Mouse (Mus musculus) layer of hippocampus, postnatal 10 days (tissue): Measurements from ENCODE around the gene Tspyl3. TPM values are rescaled to one million over a fixed set of nuclear protein-coding genes. Genes with fewer than 3 reads are reported as not detected.
A peak's percentile ranks its signal among the peaks of the same experiment; 100 is the strongest.
"Not testable (repeated sequence)": the region's sequence is repeated elsewhere in the genome, so short reads cannot be mapped to it uniquely, and the experiment has no call there.

Experiments
- DNase-seq, 2 experiments: peaks; one replicate each; pipeline ENCODE4 v3.0.0; 2021; ENCODE audit warnings: low spot score in 2 of 2
- long read RNA-seq: library from polyadenylated mRNA; stranded (forward); transcript quantifications from one replicate; pipeline ENCODE4 v2.0.0, GENCODE M21; 2023
- total RNA-seq, 2 experiments: library from RNA; stranded (reverse); gene quantifications; 2 replicates each; pipeline ENCODE4 v1.2.3; 2021

Gene Tspyl3
- total RNA-seq = 10 to 100 TPM; 30.6 to 32.7 TPM
- long read RNA-seq, transcript Tspyl3-201 (1 exons, 3,072 nt) = major isoform, 44 of 44 reads
- long read RNA-seq, partial matches to known transcripts = 0 of 44 reads
- long read RNA-seq, other reads (novel, unspliced or antisense) = 0 of 44 reads

- peak; percentile 58 to 72 for DNase-seq
Measured at GRCm38 (mm10) chr2:153224946-153225594, at the start of gene Tspyl3. TSS of gene Tspyl3 (minus strand) at chr2:153225441.

GRCm38 (mm10) chr2:153274919-153275247 lies 49.6 kb upstream of the Tspyl3 start:
- DNase-seq = no peak

GRCm38 (mm10) chr2:153274200-153274918 lies 49.1 kb upstream of the Tspyl3 start:
- DNase-seq = not testable (repeated sequence)

- not testable (repeated sequence) for DNase-seq
Measured at GRCm38 (mm10) chr2:153270231-153270915, 45.1 kb upstream of the Tspyl3 start.

- DNase-seq = no peak
Measured at GRCm38 (mm10) chr2:153267331-153267730, 42.1 kb upstream of the Tspyl3 start.

- DNase-seq = no peak
Measured at GRCm38 (mm10) chr2:153263053-153263452, 37.8 kb upstream of the Tspyl3 start.

GRCm38 (mm10) chr2:153259864-153260674 lies 34.8 kb upstream of the Tspyl3 start:
- DNase-seq = no peak

- DNase-seq = no peak
Measured at GRCm38 (mm10) chr2:153259030-153259863, 34.0 kb upstream of the Tspyl3 start.

GRCm38 (mm10) chr2:153256604-153257003 lies 31.4 kb upstream of the Tspyl3 start:
- DNase-seq = no peak

- no peak for DNase-seq
Measured at GRCm38 (mm10) chr2:153249751-153250150, 24.5 kb upstream of the Tspyl3 start.

- DNase-seq = no peak
Measured at GRCm38 (mm10) chr2:153242156-153242555, 16.9 kb upstream of the Tspyl3 start.

- peak; percentile 82 to 89 for DNase-seq
Measured at GRCm38 (mm10) chr2:153241250-153242014, 16.2 kb upstream of the Tspyl3 start, which contains the start of the genes Plagl2 and Pofut1. TSS of gene Plagl2 (minus strand) at chr2:153241426. TSS of gene Pofut1 (plus strand) at chr2:153241533.

- DNase-seq = peak in 1 of 2 experiments; percentile 34
Measured at GRCm38 (mm10) chr2:153240701-153241235, 15.5 kb upstream of the Tspyl3 start.

GRCm38 (mm10) chr2:153239860-153240480 lies 14.7 kb upstream of the Tspyl3 start:
- DNase-seq = no peak

- DNase-seq = no peak
Measured at GRCm38 (mm10) chr2:153239021-153239859, 14.0 kb upstream of the Tspyl3 start.

- DNase-seq = no peak
Measured at GRCm38 (mm10) chr2:153238406-153238805, 13.2 kb upstream of the Tspyl3 start.

- DNase-seq = no peak
Measured at GRCm38 (mm10) chr2:153237891-153238290, 12.7 kb upstream of the Tspyl3 start.

GRCm38 (mm10) chr2:153237193-153237592 lies 12.0 kb upstream of the Tspyl3 start:
- no peak for DNase-seq
